Mouse (Mus musculus) kidney, postnatal 10 days (tissue): Measurements from ENCODE around the gene Plscr3.
"Not testable (repeated sequence)": the region's sequence is repeated elsewhere in the genome, so short reads cannot be mapped to it uniquely, and the experiment has no call there.

Experiments
- DNase-seq: peaks from one replicate; pipeline ENCODE4 v3.0.0; 2021; ENCODE audit warnings: mixed read lengths

The Plscr3 gene

GRCm38 (mm10) chr11:69833554-69833953 lies 12.6 kb upstream of the Plscr3 start:
- DNase-seq, result no peak

GRCm38 (mm10) chr11:69834001-69834549 lies 12.1 kb upstream of the Plscr3 start:
- DNase-seq, result peak; percentile 60

GRCm38 (mm10) chr11:69835326-69835965 lies 10.7 kb upstream of the Plscr3 start:
- DNase-seq, result no peak

GRCm38 (mm10) chr11:69835966-69836335 lies 10.2 kb upstream of the Plscr3 start:
- no peak for DNase-seq

- peak; percentile 63 for DNase-seq
Observed at GRCm38 (mm10) chr11:69836703-69837576, 9.2 kb upstream of the Plscr3 start.

GRCm38 (mm10) chr11:69837604-69837951 lies 8.6 kb upstream of the Plscr3 start, which contains the start of gene Nlgn2:
TSS of gene Nlgn2 (minus strand) at chr11:69837784.
- DNase-seq, result no peak

- DNase-seq, result peak; percentile 97
Observed at GRCm38 (mm10) chr11:69837952-69838713, 8.0 kb upstream of the Plscr3 start, which contains the start of gene Tmem256. TSS of gene Tmem256 (plus strand) at chr11:69838514.

GRCm38 (mm10) chr11:69838714-69839104 lies 7.5 kb upstream of the Plscr3 start:
- DNase-seq, result peak; percentile 45

GRCm38 (mm10) chr11:69846738-69847688 lies 837 bp downstream of the Plscr3 start:
- peak; percentile 58 for DNase-seq

GRCm38 (mm10) chr11:69848021-69848420 lies 1.8 kb downstream of the Plscr3 start:
- DNase-seq, result no peak

- no peak for DNase-seq
Observed at GRCm38 (mm10) chr11:69849128-69849527, 3.0 kb downstream of the Plscr3 start.

GRCm38 (mm10) chr11:69849884-69850283 lies 3.7 kb downstream of the Plscr3 start:
- DNase-seq, result no peak

- no peak for DNase-seq
Observed at GRCm38 (mm10) chr11:69850754-69851153, 4.6 kb downstream of the Plscr3 start.

GRCm38 (mm10) chr11:69853994-69854393 lies 7.8 kb downstream of the Plscr3 start:
- peak; percentile 47 for DNase-seq

GRCm38 (mm10) chr11:69854680-69855079 lies 8.5 kb downstream of the Plscr3 start:
- DNase-seq, result no peak

GRCm38 (mm10) chr11:69855347-69855746 lies 9.2 kb downstream of the Plscr3 start:
- peak; percentile 65 for DNase-seq

GRCm38 (mm10) chr11:69858113-69858998 lies 12.2 kb downstream of the Plscr3 start, which contains the start of gene Tnk1:
TSS of gene Tnk1 (minus strand) at chr11:69858730.
- peak; percentile 63 for DNase-seq

- DNase-seq, result not testable (repeated sequence)
Observed at GRCm38 (mm10) chr11:69863729-69864128, 17.6 kb downstream of the Plscr3 start.

GRCm38 (mm10) chr11:69864138-69864860 lies 18.1 kb downstream of the Plscr3 start:
- DNase-seq, result no peak

GRCm38 (mm10) chr11:69865561-69865960 lies 19.4 kb downstream of the Plscr3 start:
- no peak for DNase-seq
